Mouse (Mus musculus) heart, embryonic 10.5 days (tissue): Measurements from ENCODE around the gene Bahcc1. TPM values are rescaled to one million over a fixed set of nuclear protein-coding genes. Genes with fewer than 3 reads are reported as not detected.
A peak's percentile ranks its signal among the peaks of the same experiment; 100 is the strongest.

Experiments
- DNase-seq: peaks from one replicate; pipeline ENCODE4 v3.0.0-alpha.2; 2017; ENCODE audit warnings: low spot score
- H3K27ac ChIP-seq: fragments of 300-500 bp; sonication (generic); 2 replicates; pipeline ENCODE4 v1.5.1; 2016; ENCODE audit warnings: mild to moderate bottlenecking
- H3K27me3 ChIP-seq: fragments of 300-500 bp; sonication (generic); 2 replicates; pipeline ENCODE4 v1.6.1; 2016; ENCODE audit warnings: mild to moderate bottlenecking; ENCODE audit not compliant: poor library complexity, insufficient read depth, severe bottlenecking
- H3K36me3 ChIP-seq: fragments of 300-500 bp; sonication (generic); 2 replicates; pipeline ENCODE4 v1.6.1; 2016; ENCODE audit warnings: mild to moderate bottlenecking, moderate library complexity
- H3K4me1 ChIP-seq: fragments of 300-500 bp; sonication (generic); 2 replicates; pipeline ENCODE4 v1.6.1; 2016; ENCODE audit warnings: mild to moderate bottlenecking
- H3K4me3 ChIP-seq: fragments of 300-500 bp; sonication (generic); 2 replicates; pipeline ENCODE4 v1.5.1; 2016; ENCODE audit warnings: mild to moderate bottlenecking, moderate library complexity
- H3K9me3 ChIP-seq: fragments of 300-500 bp; sonication (generic); 2 replicates; pipeline ENCODE4 v1.6.1; 2016; ENCODE audit warnings: mild to moderate bottlenecking, moderate library complexity
- WGBS: fragments of 180-500 bp; shearing (Covaris S2); methylation state at CpG from one replicate; pipeline ENCODE4 v1.1.7; 2016; 5-methylcytosine and 5-hydroxymethylcytosine counted together
- polyA plus RNA-seq: library from polyadenylated mRNA; unstranded; fragments of >200 nt; fragmentation: Nextera tagmentation; extraction: Ambion mirVana; gene quantifications from 2 replicates; pipeline ENCODE4 v1.2.1, GENCODE M21; 2016

Gene Bahcc1
- polyA plus RNA-seq, 1 experiment from 2014 or later, result 12.9 TPM

- peak; percentile 99 for DNase-seq
- under 1% methylated on average over 67 of the region's 68 CpGs for WGBS
- peak overlapping the region; percentile 99 for H3K27ac ChIP-seq
- no peaks in the 10 kb centered on the region for H3K9me3 ChIP-seq
- H3K4me3 ChIP-seq, result peak overlapping the region; percentile 95
- H3K4me1 ChIP-seq, result peaks cover 37% of the 10 kb centered on the region
- H3K27me3 ChIP-seq, result no peaks in the 10 kb centered on the region
- peaks cover 17% of the 10 kb centered on the region for H3K36me3 ChIP-seq
These were observed 43.1 kb upstream of the Bahcc1 start for GRCm38 (mm10) chr11:120189459-120190312.

GRCm38 (mm10) chr11:120190526-120191412, 42.0 kb upstream of the Bahcc1 start:
- Histone ChIP-seq H3K36me3 (peaks cover 11% of the 10 kb centered on the region), H3K4me1 (peaks cover 26% of the 10 kb centered on the region), H3K4me3 (peak overlapping the region; percentile 95), H3K27me3 (no peaks in the 10 kb centered on the region), H3K9me3 (no peaks in the 10 kb centered on the region), H3K27ac (peak overlapping the region; percentile 99)
- WGBS, result 33% methylated on average over 14 of the region's 14 CpGs
- DNase-seq, result no peak

GRCm38 (mm10) chr11:120198831-120199230, 33.9 kb upstream of the Bahcc1 start:
- H3K4me1 ChIP-seq, result peaks cover 19% of the 10 kb centered on the region
- no peak for DNase-seq
- no peak overlapping the region for H3K4me3 ChIP-seq
- no peaks in the 10 kb centered on the region for H3K36me3 ChIP-seq
- 31% methylated on average over 13 of the region's 13 CpGs for WGBS
- no peaks in the 10 kb centered on the region for H3K27me3 ChIP-seq
- H3K27ac ChIP-seq, result peak overlapping the region; percentile 63; the same call in 1 of the 2 replicates
- no peaks in the 10 kb centered on the region for H3K9me3 ChIP-seq

DNA sequence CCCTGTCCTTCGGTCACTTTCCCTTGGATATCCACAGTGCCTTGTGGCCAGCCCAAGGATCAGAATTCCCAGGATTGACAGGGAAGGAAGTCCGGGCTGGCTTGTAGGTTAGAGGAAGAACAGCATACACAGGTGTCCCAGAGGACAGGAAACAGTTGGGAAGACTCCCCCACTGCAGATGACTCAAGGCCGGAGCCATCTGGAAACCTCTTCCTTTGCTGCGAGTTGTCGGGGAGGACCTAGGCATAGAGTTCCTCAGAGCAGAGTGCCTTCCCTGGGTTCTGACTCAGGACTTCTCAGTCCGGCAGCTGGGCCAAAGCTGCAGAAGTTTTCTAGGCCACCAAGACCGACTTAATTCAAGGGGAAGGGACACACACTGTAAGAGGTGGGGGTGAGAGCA, 33.0 kb upstream of the Bahcc1 start:
- Histone ChIP-seq H3K4me3 (no peak overlapping the region), H3K27ac (peak overlapping the region; percentile 54; the same call in 1 of the 2 replicates), H3K4me1 (peaks cover 19% of the 10 kb centered on the region), H3K36me3 (no peaks in the 10 kb centered on the region), H3K27me3 (no peaks in the 10 kb centered on the region), H3K9me3 (no peaks in the 10 kb centered on the region)
- DNase-seq, result no peak
- 53% methylated on average over 7 of the region's 7 CpGs for WGBS

DNA sequence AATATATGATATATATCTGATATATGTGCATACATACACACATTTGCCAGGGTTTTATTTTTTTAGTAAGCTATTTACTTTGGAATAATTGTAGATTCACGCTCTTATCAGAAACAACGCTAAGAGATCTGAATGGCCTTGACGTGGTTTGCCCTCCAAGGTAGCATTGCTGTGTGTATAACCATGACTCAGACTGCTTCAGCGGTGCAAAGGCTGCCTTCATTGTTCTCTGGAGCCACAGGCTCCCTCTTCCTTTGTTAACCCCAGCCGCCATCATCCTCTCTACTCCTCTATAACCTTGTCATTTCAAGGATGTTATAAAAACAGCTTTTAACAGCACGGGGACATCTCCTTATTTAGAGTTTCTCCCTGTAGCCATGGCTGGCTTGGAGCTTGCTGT, 32.1 kb upstream of the Bahcc1 start:
- Histone ChIP-seq H3K36me3 (no peaks in the 10 kb centered on the region), H3K27me3 (no peaks in the 10 kb centered on the region), H3K4me1 (peaks cover 26% of the 10 kb centered on the region), H3K4me3 (no peak overlapping the region), H3K27ac (no peak overlapping the region), H3K9me3 (no peaks in the 10 kb centered on the region)
- DNase-seq, result no peak
- WGBS, result 72% methylated on average over 6 of the region's 6 CpGs

GRCm38 (mm10) chr11:120204200-120204599, 28.5 kb upstream of the Bahcc1 start:
- Histone ChIP-seq H3K9me3 (no peaks in the 10 kb centered on the region), H3K27ac (no peak overlapping the region; the same call in 1 of the 2 replicates), H3K36me3 (no peaks in the 10 kb centered on the region), H3K27me3 (no peaks in the 10 kb centered on the region), H3K4me3 (no peak overlapping the region), H3K4me1 (peaks cover 42% of the 10 kb centered on the region)
- WGBS, result 88% methylated on average over 5 of the region's 5 CpGs
- no peak for DNase-seq

GRCm38 (mm10) chr11:120206069-120206668, 26.6 kb upstream of the Bahcc1 start:
- WGBS, result 61% methylated on average over 9 of the region's 9 CpGs
- DNase-seq, result no peak
- H3K9me3 ChIP-seq, result no peaks in the 10 kb centered on the region
- peaks cover 35% of the 10 kb centered on the region for H3K4me1 ChIP-seq
- no peaks in the 10 kb centered on the region for H3K36me3 ChIP-seq
- no peak overlapping the region for H3K4me3 ChIP-seq
- peak overlapping the region; percentile 74 for H3K27ac ChIP-seq
- no peaks in the 10 kb centered on the region for H3K27me3 ChIP-seq

- DNase-seq, result peak; percentile 77
- no peaks in the 10 kb centered on the region for H3K9me3 ChIP-seq
- H3K4me3 ChIP-seq, result no peak overlapping the region
- no peaks in the 10 kb centered on the region for H3K27me3 ChIP-seq
- H3K27ac ChIP-seq, result peak overlapping the region; percentile 74
- 23% methylated on average over 5 of the region's 5 CpGs for WGBS
- peaks cover 35% of the 10 kb centered on the region for H3K4me1 ChIP-seq
- no peaks in the 10 kb centered on the region for H3K36me3 ChIP-seq
These were observed 26.1 kb upstream of the Bahcc1 start for GRCm38 (mm10) chr11:120206669-120207090.

DNA sequence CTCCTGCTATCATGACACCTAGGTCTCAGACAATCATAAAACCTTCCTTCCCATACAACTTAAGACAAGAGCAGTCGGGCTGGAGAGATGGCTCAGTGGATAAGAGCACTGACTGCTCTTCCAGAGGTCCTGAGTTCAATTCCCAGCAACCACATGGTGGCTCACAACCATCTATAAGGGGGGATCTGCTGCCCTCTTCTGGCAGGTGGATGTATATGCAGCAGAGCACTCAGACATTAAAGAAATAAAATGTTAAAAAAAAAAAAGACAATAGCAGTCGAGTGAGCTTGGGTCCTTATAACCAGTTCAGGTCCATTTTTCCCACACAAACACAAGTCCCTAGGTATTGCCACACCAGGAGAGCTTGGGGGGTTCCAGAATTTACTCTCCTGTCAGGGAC, 23.9 kb upstream of the Bahcc1 start:
- H3K4me3 ChIP-seq, result no peak overlapping the region
- 63% methylated on average over 2 of the region's 2 CpGs for WGBS
- DNase-seq, result no peak
- no peaks in the 10 kb centered on the region for H3K27me3 ChIP-seq
- no peaks in the 10 kb centered on the region for H3K9me3 ChIP-seq
- H3K36me3 ChIP-seq, result peaks cover 9% of the 10 kb centered on the region; the same call in 1 of the 2 replicates
- H3K4me1 ChIP-seq, result peaks cover 35% of the 10 kb centered on the region
- H3K27ac ChIP-seq, result no peak overlapping the region

DNA sequence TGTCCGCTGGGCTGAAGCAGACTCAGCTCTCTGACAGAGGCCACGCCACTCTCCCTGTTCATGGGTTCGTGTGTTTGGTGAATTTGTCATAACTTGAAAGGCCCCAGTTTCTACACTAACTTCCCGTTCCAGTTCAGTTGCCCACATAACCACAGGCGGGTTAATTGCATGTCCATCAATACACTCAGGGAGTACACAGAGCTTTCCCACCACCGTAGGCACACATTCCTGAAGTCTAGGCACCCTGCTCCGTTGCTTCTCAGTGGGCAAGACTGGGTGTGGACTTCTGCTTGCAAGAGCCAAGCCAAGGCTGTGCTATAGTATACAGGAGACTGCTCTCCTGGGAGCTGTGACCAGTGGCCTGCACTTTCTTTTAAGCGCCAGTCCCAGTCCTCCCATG, 23.3 kb upstream of the Bahcc1 start:
- Histone ChIP-seq H3K27ac (0 out of 2 replicates have a peak overlapping the region, but pooled peaks have one; percentile 8), H3K4me3 (no peak overlapping the region), H3K36me3 (peaks cover 13% of the 10 kb centered on the region; the same call in 1 of the 2 replicates), H3K27me3 (no peaks in the 10 kb centered on the region), H3K4me1 (peaks cover 35% of the 10 kb centered on the region), H3K9me3 (no peaks in the 10 kb centered on the region)
- no peak for DNase-seq
- WGBS, result 71% methylated on average over 8 of the region's 8 CpGs

DNA sequence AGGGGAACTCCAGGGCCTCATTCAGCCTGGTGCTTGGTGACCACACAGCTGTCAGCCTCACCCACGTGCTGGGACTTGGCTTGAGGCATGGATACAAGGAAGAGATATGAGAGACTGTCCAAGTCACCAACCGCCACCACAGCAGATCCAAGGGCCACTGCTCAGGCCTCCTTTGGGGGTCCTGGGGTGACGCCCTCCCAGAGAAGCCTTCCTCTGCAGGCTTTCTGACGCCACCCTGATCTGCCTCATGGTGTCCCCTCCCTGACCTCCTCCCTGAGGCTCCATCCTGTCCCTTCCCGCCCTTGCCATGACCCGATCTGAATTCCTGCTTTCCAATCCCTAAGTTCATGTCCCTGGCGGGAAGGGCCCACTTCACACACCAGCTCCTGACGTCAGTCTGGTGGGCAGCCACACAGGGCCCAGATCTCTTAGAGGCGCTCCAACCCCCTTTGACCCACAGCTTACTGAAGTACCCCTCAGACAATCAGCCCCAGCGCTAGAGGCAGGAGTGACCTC, 17.0 kb upstream of the Bahcc1 start:
- H3K27me3 ChIP-seq, result no peaks in the 10 kb centered on the region
- H3K27ac ChIP-seq, result peak overlapping the region; percentile 92
- peak overlapping the region; percentile 42 for H3K4me3 ChIP-seq
- H3K4me1 ChIP-seq, result peaks cover 59% of the 10 kb centered on the region
- peaks cover 13% of the 10 kb centered on the region; the same call in 1 of the 2 replicates for H3K36me3 ChIP-seq
- peak; percentile 78 for DNase-seq
- no peaks in the 10 kb centered on the region for H3K9me3 ChIP-seq
- WGBS, result 25% methylated on average over 10 of the region's 10 CpGs

GRCm38 (mm10) chr11:120216540-120217324, 16.0 kb upstream of the Bahcc1 start:
- H3K36me3 ChIP-seq, result peaks cover 13% of the 10 kb centered on the region; the same call in 1 of the 2 replicates
- 8% methylated on average over 11 of the region's 11 CpGs for WGBS
- DNase-seq, result peak; percentile 96
- H3K27ac ChIP-seq, result peak overlapping the region; percentile 92
- H3K9me3 ChIP-seq, result no peaks in the 10 kb centered on the region
- no peaks in the 10 kb centered on the region for H3K27me3 ChIP-seq
- H3K4me3 ChIP-seq, result peak overlapping the region; percentile 42
- H3K4me1 ChIP-seq, result peaks cover 68% of the 10 kb centered on the region
